Mouse (Mus musculus): ENCODE results near the gene Tmod2. TPM values are rescaled to one million over a fixed set of nuclear protein-coding genes. Genes with fewer than 3 reads are reported as not detected.
"Not testable (repeated sequence)": the region's sequence is repeated elsewhere in the genome, so short reads cannot be mapped to it uniquely, and the experiment has no call there.

Gene Tmod2
- polyA plus RNA-seq, 1 experiment from 2014 or later, result 248 TPM

DNA sequence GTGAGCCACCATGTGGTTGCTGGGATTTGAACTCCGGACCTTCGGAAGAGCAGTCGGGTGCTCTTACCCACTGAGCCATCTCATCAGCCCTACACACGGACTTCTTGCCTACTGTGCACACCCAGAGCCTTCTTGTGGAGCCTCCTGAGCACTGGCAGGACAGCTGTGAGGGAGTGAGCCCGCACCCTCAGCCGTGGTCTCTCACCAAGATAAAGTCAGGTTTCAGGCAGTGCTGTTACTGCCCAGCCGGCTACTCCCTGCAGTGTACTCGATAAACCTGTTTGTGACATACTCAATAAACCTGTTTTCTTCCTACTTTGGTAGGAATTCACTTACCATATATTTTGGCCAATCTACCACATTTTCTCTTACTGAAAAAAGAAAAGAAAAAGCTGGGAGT, 65.6 kb downstream of the Tmod2 start:
- WGBS, result 89% methylated on average over 8 of the region's 8 CpGs
- ATAC-seq (ENCODE audit: low FRiP score), result no peak

DNA sequence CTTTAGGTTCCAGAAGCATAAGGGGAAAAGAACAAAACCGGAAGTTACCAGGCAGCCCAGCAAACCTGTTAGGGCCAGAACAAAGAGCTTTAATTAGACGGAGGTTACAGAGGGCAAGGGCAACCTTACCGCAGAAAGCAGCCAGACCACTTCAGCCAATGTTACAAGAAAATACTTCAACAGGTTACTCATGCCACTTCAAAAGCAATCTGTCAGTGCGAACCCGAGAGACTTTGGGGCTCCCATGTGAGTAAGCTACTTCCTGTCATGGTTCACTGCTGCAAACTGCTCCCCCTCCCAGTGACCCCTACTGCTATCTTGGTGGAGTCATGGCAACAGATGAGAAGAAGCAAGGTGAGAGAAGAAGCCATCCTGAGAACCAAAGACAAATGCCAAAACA, 69.6 kb downstream of the Tmod2 start:
- Histone ChIP-seq H3K27me3 (ENCODE audit: control insufficient read depth, insufficient read depth, low read length) (no peaks in the 10 kb centered on the region), H3K27ac (no peak overlapping the region), H3K9ac (no peak overlapping the region), H3K36me3 (replicated peaks; ENCODE audit: control insufficient read depth, insufficient read depth) (no peaks in the 10 kb centered on the region), H3K4me2 (replicated peaks) (no peak overlapping the region), H3K9me3 (ENCODE audit: control insufficient read depth, low read length) (no peaks in the 10 kb centered on the region), H3K4me3 (replicated peaks; ENCODE audit: low read length) (no peak overlapping the region), H3K4me1 (replicated peaks; ENCODE audit: control insufficient read depth, insufficient read depth, low read length) (peaks cover 8% of the 10 kb centered on the region; the same call in 1 of the 2 replicates)
- WGBS, result 36% methylated on average over 5 of the region's 5 CpGs
- ATAC-seq (ENCODE audit: low FRiP score) (no peak), DNase-seq (ENCODE audit: low spot score) (no peak)

More for the DNA sequence above, 65.6 kb downstream of the Tmod2 start:
- Histone ChIP-seq H3K4me2 (replicated peaks) (no peak overlapping the region), H3K4me1 (replicated peaks; ENCODE audit: control insufficient read depth, insufficient read depth, low read length) (peaks cover 8% of the 10 kb centered on the region; the same call in 1 of the 2 replicates), H3K27me3 (ENCODE audit: control insufficient read depth, insufficient read depth, low read length) (no peaks in the 10 kb centered on the region), H3K4me3 (replicated peaks; ENCODE audit: low read length) (no peak overlapping the region), H3K9me3 (ENCODE audit: control insufficient read depth, low read length) (peaks cover 4% of the 10 kb centered on the region; the same call in 1 of the 2 replicates), H3K9ac (no peak overlapping the region), H3K27ac (no peak overlapping the region), H3K36me3 (replicated peaks; ENCODE audit: control insufficient read depth, insufficient read depth) (no peaks in the 10 kb centered on the region)
- no peak for DNase-seq (ENCODE audit: low spot score)

DNA sequence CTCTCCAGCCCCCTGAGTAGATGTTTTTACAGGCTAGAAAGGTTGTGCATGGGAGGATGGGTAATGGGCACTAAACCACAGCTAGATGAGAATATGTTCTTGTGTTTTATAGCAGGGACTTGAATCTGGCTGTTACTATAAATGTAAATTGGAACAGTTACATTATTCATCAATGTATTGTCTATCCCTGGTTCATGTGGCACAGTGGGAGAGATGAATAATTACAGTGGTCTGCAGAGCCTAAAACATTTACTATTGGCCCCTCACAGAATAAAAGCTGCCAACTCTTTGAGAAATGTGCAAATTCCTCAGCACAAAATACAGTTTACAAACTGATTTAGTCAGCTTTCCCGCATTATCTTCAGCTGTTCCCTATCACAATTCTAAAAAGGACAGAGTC, 74.7 kb downstream of the Tmod2 start:
- H3K9ac ChIP-seq, result no peak overlapping the region
- peaks cover under 1% of the 10 kb centered on the region; the same call in 1 of the 2 replicates for H3K4me1 ChIP-seq (replicated peaks; ENCODE audit: control insufficient read depth, insufficient read depth, low read length)
- no peak overlapping the region for H3K4me2 ChIP-seq (replicated peaks)
- ATAC-seq (ENCODE audit: low FRiP score) (no peak), DNase-seq (ENCODE audit: low spot score) (no peak)
- H3K9me3 ChIP-seq (ENCODE audit: control insufficient read depth, low read length), result no peaks in the 10 kb centered on the region
- no peak overlapping the region for H3K27ac ChIP-seq
- H3K36me3 ChIP-seq (replicated peaks; ENCODE audit: control insufficient read depth, insufficient read depth), result no peaks in the 10 kb centered on the region
- no peak overlapping the region for H3K4me3 ChIP-seq (replicated peaks; ENCODE audit: low read length)
- 56% methylated on average over 1 of the region's 1 CpGs for WGBS
- no peaks in the 10 kb centered on the region for H3K27me3 ChIP-seq (ENCODE audit: control insufficient read depth, insufficient read depth, low read length)

DNA sequence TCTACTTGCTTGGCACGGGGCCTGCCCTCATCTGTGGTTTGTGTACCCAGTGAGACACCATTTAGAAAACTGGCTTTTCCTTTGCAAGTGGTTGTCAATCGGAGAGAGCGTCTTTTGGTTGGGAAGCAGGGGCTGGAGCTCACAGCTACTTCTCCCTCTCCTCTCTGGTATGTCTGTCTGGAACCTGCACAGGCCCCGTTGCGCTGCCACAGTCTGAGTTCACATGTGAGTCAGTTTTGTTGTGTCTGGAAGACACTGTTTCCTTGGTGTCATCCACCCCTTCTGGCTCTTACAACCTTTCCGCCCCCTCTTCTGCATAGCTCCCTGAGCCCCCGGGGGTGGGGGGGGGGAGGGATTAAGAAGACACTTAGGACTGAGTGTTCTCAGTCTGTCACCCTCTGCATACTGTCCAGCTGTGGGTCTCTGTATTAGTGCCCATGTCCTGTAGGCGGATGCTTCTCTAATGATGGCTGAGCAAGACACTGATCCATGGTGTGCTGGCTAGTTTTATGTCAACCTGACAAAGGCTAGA, 76.6 kb downstream of the Tmod2 start:
- no peaks in the 10 kb centered on the region for H3K9me3 ChIP-seq (ENCODE audit: control insufficient read depth, low read length)
- 92% methylated on average over 8 of the region's 8 CpGs for WGBS
- H3K27me3 ChIP-seq (ENCODE audit: control insufficient read depth, insufficient read depth, low read length), result no peaks in the 10 kb centered on the region
- H3K4me1 ChIP-seq (replicated peaks; ENCODE audit: control insufficient read depth, insufficient read depth, low read length), result no peaks in the 10 kb centered on the region
- H3K27ac ChIP-seq, result no peak overlapping the region
- H3K9ac ChIP-seq, result no peak overlapping the region
- H3K36me3 ChIP-seq (replicated peaks; ENCODE audit: control insufficient read depth, insufficient read depth), result peaks cover 8% of the 10 kb centered on the region; the same call in 1 of the 2 replicates
- no peak overlapping the region for H3K4me3 ChIP-seq (replicated peaks; ENCODE audit: low read length)
- no peak for ATAC-seq (ENCODE audit: low FRiP score)
- DNase-seq (ENCODE audit: low spot score), result no peak
- H3K4me2 ChIP-seq (replicated peaks), result no peak overlapping the region

DNA sequence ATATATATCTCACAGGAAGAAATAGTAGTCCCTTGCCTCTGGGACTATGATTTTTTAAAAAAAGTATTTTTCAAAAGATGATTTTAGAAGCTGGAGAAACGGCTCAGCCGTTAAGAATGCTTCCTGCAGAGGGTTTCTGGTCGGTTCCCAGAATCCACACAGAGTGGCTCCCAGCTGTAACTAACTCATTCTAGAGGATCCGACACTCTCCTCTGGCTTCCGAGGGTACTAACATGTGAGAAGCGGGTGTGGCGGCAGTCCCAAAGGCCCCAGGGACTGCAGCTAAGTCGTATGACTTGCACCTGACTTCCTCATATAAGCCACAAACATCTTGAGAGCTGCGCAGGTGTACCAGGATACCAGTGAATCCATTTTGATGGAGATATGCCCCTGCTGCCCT, 78.1 kb downstream of the Tmod2 start:
- H3K36me3 ChIP-seq (replicated peaks; ENCODE audit: control insufficient read depth, insufficient read depth), result peaks cover 18% of the 10 kb centered on the region
- H3K9ac ChIP-seq; DNase-seq (ENCODE audit: low spot score); ATAC-seq (ENCODE audit: low FRiP score); H3K27ac ChIP-seq; H3K27me3 ChIP-seq (ENCODE audit: control insufficient read depth, insufficient read depth, low read length); H3K4me1 ChIP-seq (replicated peaks; ENCODE audit: control insufficient read depth, insufficient read depth, low read length); H3K4me2 ChIP-seq (replicated peaks); H3K9me3 ChIP-seq (ENCODE audit: control insufficient read depth, low read length); H3K4me3 ChIP-seq (replicated peaks; ENCODE audit: low read length): not testable (repeated sequence)
- 79% methylated on average over 8 of the region's 9 CpGs for WGBS

DNA sequence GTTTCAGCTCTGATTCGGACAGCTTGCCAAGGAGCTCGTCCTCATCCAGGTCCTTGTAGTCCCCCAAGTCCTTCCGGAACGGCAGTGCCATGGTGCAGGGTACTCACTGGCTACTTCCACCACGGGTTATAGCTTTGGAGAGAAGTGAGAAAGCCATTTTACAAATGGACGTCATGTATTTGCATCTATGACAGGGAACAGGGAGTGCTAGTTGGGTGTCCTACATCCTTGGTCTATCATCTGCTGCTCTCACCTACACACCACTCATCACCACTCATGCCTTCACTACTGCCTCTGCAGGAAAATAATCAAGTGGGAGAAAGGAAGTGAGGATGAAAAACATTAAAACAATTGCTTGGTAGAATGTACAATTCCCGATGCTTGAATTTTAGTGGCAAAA, 78.7 kb downstream of the Tmod2 start:
- Histone ChIP-seq H3K4me3 (replicated peaks; ENCODE audit: low read length) (no peak overlapping the region), H3K4me2 (replicated peaks) (no peak overlapping the region), H3K9ac (no peak overlapping the region), H3K9me3 (ENCODE audit: control insufficient read depth, low read length) (no peaks in the 10 kb centered on the region), H3K27ac (no peak overlapping the region), H3K36me3 (replicated peaks; ENCODE audit: control insufficient read depth, insufficient read depth) (peaks cover 20% of the 10 kb centered on the region), H3K27me3 (ENCODE audit: control insufficient read depth, insufficient read depth, low read length) (no peaks in the 10 kb centered on the region), H3K4me1 (replicated peaks; ENCODE audit: control insufficient read depth, insufficient read depth, low read length) (no peaks in the 10 kb centered on the region)
- DNase-seq (ENCODE audit: low spot score), result no peak
- ATAC-seq (ENCODE audit: low FRiP score), result no peak
- 92% methylated on average over 7 of the region's 7 CpGs for WGBS

DNA sequence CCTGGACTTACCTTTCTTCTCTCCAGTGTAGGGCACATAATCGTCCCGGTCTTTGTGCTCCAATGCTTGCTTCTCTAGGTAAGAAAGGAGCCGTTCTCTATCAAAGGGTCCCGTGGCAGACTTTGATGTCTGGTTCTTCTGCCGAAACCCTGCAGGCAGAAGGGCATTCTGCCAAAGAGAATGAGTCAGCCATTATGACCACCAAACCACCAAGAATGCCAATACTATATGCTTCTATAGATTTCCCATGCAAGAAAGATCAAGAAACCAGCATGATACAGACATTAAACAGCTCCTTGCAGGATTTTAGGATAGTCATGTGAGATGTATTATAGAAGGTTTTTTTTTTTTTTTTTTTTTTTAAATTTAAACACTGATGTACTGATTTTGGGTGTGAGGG, 81.8 kb downstream of the Tmod2 start:
- no peaks in the 10 kb centered on the region for H3K4me1 ChIP-seq (replicated peaks; ENCODE audit: control insufficient read depth, insufficient read depth, low read length)
- peaks cover 22% of the 10 kb centered on the region for H3K36me3 ChIP-seq (replicated peaks; ENCODE audit: control insufficient read depth, insufficient read depth)
- H3K9me3 ChIP-seq (ENCODE audit: control insufficient read depth, low read length), result no peaks in the 10 kb centered on the region
- no peak for DNase-seq (ENCODE audit: low spot score)
- no peak overlapping the region for H3K27ac ChIP-seq
- no peak for ATAC-seq (ENCODE audit: low FRiP score)
- no peak overlapping the region for H3K4me2 ChIP-seq (replicated peaks)
- 79% methylated on average over 5 of the region's 5 CpGs for WGBS
- H3K27me3 ChIP-seq (ENCODE audit: control insufficient read depth, insufficient read depth, low read length), result no peaks in the 10 kb centered on the region
- no peak overlapping the region for H3K9ac ChIP-seq
- H3K4me3 ChIP-seq (replicated peaks; ENCODE audit: low read length), result no peak overlapping the region

DNA sequence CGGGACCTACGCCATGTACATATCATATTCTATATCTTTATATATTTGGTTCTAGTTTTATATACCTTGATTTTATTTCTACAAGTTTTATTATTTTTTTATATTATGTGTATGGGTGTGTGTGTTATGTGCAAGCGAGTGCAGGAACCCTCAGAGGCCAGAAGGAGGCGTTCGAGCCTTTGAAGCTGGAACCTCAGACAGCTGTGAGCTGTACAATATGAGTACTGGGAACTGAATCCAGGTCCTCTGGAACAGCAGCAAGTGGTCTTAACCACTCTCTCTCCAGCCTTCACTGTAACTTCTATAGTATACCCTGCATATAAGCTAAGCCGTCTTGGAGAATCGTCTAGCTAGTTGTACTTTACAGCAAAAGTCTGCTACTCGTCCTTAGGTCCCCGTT, 83.0 kb downstream of the Tmod2 start:
- 97% methylated on average over 9 of the region's 9 CpGs for WGBS
- DNase-seq (ENCODE audit: low spot score) (no peak), ATAC-seq (ENCODE audit: low FRiP score) (no peak)
- Histone ChIP-seq H3K9me3 (ENCODE audit: control insufficient read depth, low read length) (no peaks in the 10 kb centered on the region), H3K4me2 (replicated peaks) (no peak overlapping the region), H3K9ac (no peak overlapping the region), H3K27me3 (ENCODE audit: control insufficient read depth, insufficient read depth, low read length) (no peaks in the 10 kb centered on the region), H3K27ac (no peak overlapping the region), H3K4me3 (replicated peaks; ENCODE audit: low read length) (no peak overlapping the region), H3K36me3 (replicated peaks; ENCODE audit: control insufficient read depth, insufficient read depth) (peaks cover 22% of the 10 kb centered on the region), H3K4me1 (replicated peaks; ENCODE audit: control insufficient read depth, insufficient read depth, low read length) (no peaks in the 10 kb centered on the region)

DNA sequence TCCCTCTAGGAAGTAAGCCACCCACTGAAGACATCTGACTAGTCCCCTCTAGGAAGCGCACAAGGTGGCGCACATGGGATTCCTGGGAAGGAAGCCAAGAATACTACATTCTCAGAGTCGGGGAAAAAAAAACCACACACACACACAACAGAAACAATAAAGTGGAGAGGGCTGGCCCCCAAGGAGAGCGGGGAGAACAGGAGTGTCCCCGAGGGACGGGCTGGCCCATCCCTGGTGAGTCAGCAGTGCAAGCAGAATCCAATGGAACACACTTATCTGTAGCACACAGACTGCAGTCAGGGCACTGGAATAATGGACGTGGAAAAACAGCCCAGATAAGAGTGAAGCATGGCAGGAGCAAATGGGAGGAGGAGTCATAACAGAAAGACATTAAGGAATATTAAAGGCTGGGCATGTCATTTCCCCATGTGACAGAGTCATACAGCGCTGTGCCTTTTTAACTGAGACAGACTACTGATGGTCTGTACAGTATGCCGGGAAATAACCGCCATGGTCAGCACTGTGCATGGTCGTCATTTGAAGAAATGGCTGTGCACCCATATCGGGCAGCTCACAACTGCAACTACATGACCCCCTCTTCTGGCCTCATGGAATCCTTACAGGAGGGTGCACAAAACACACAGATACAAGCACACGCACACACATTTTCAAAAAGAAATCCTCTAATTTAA, 83.6 kb downstream of the Tmod2 start:
- Histone ChIP-seq H3K27ac (no peak overlapping the region), H3K36me3 (replicated peaks; ENCODE audit: control insufficient read depth, insufficient read depth) (peaks cover 24% of the 10 kb centered on the region), H3K9ac (no peak overlapping the region), H3K27me3 (ENCODE audit: control insufficient read depth, insufficient read depth, low read length) (no peaks in the 10 kb centered on the region), H3K9me3 (ENCODE audit: control insufficient read depth, low read length) (no peaks in the 10 kb centered on the region), H3K4me3 (replicated peaks; ENCODE audit: low read length) (no peak overlapping the region), H3K4me1 (replicated peaks; ENCODE audit: control insufficient read depth, insufficient read depth, low read length) (no peaks in the 10 kb centered on the region), H3K4me2 (replicated peaks) (no peak overlapping the region)
- ATAC-seq (ENCODE audit: low FRiP score) (peak; percentile 51; the same call in 1 of the 2 replicates), DNase-seq (ENCODE audit: low spot score) (no peak)
- WGBS, result 75% methylated on average over 13 of the region's 13 CpGs

All from hindbrain, embryonic 14.5 days (tissue).